Mouse (Mus musculus): ENCODE measurements around the gene Ripply1.

DNA sequence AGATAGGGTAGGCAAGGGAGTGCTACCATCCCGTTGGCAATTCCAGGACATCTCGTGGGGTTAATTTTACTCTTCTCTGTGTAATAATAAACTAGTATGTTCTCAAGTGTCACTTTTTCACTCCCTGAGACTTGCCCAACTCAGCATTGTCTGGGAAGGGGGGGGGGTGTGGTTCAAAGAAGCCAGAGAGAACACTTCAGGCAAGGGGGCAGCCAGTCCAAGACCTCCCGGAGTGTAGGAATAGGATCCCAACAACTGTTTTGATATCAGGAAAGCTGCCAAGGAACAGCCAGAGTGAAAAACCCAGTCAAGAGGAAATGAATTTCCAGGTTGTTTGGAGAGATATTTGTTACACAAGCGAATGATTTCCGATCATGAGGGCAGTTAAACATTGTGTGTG, 33.0 kb upstream of the Ripply1 start:
- TF ChIP-seq CTCF (IDR thresholded peaks at IDR 0.05; ENCODE audit: control insufficient read depth, insufficient read depth, insufficient replicate concordance, low read depth, low read length) (no peak), POLR2A (IDR thresholded peaks at IDR 0.05; ENCODE audit: control insufficient read depth, low read depth, low read length) (no peak)

All from testis, adult 2 months (tissue).